Mouse (Mus musculus): ENCODE results near the gene Agtrap.
A peak's percentile ranks its signal among the peaks of the same experiment; 100 is the strongest.

- peak; percentile 82 for TF ChIP-seq CTCF (IDR thresholded peaks at IDR 0.05; ENCODE audit: low read depth, low read length)
- no peak for TF ChIP-seq POLR2A (IDR thresholded peaks at IDR 0.05; ENCODE audit: borderline replicate concordance, low read depth, low read length)
Measured at GRCm38 (mm10) chr4:148114758-148115391, 27.0 kb upstream of the Agtrap start.
